Mouse (Mus musculus) MEL (cell line): Measurements from ENCODE around the gene Gm20388.

Experiments used
- CTCF ChIP-seq, 3 experiments: IDR thresholded peaks in 2 of 3; conservative IDR thresholded peaks in 1 of 3; 2 replicates each; pipeline ENCODE4 v1.5.1; 2011 to 2012; ENCODE audit warnings: low read length in 3 of 3, low read depth in 2 of 3, mild to moderate bottlenecking in 2 of 3, improper control_type of control experiment in 1 of 3, inconsistent platforms in 1 of 3, mixed read lengths in 1 of 3, moderate library complexity in 1 of 3; ENCODE audit not compliant: control insufficient read depth in 1 of 3, insufficient read depth in 1 of 3, poor library complexity in 1 of 3, severe bottlenecking in 1 of 3
- MAZ ChIP-seq: IDR thresholded peaks from 2 replicates; pipeline ENCODE4 v1.6.1; 2012; ENCODE audit warnings: low read depth, mild to moderate bottlenecking, inconsistent platforms, low read length, improper control_type of control experiment

DNA sequence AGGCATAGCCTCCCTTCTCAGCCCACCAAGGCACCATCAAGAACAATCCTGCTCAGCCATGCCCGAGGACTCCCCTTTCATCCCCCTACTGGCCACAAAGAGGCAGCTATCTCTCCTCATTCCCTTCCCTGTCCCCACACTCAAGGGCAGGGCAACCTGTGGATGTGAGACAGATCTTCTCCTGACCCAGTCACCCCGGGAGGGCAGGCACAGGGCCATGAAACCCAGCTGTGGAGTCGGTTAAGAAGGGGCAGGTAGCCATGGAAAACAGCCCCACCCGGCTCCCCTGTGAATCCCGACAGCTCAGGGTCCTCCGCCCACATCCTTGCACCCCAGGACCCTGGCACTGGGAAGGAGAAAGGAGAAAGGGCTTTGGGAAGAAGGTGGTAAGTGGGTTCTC lies 1526.9 kb downstream of the Gm20388 start:
- no peak for TF ChIP-seq CTCF (IDR thresholded peaks at IDR 0.05 in 2 of 3, conservative IDR thresholded peaks at IDR 0.05 in 1 of 3; ENCODE audit: control insufficient read depth in 1 of 3, insufficient read depth in 1 of 3, low read depth in 2 of 3, low read length in 3 of 3, poor library complexity in 1 of 3, severe bottlenecking in 1 of 3)
- no peak for TF ChIP-seq MAZ
